Mouse (Mus musculus) embryonic facial prominence, embryonic 15.5 days (tissue): ENCODE data around the gene Gm20388. TPM values are rescaled to one million over a fixed set of nuclear protein-coding genes. Genes with fewer than 3 reads are reported as not detected.
"Not testable (repeated sequence)": the region's sequence is repeated elsewhere in the genome, so short reads cannot be mapped to it uniquely, and the experiment has no call there.

Source experiments
- ATAC-seq: fragments of 200-750 bp; cut with Nextera tagmentation; 2 replicates; pipeline ENCODE4 v1.8.0; 2017; ENCODE audit warnings: low read depth, moderate TSS enrichment; ENCODE audit not compliant: insufficient number of reproducible peaks, low FRiP score, low TSS enrichment
- H3K27ac ChIP-seq: fragments of 300-500 bp; sonication (generic); replicated peaks from 2 replicates; pipeline ENCODE4 v1.5.1; 2015; ENCODE audit warnings: mild to moderate bottlenecking, inconsistent platforms
- H3K27me3 ChIP-seq: fragments of 300-500 bp; sonication (generic); 2 replicates; pipeline ENCODE4 v1.6.1; 2015; ENCODE audit warnings: inconsistent platforms
- H3K36me3 ChIP-seq: fragments of 300-500 bp; sonication (generic); 2 replicates; pipeline ENCODE4 v1.6.1; 2015; ENCODE audit warnings: mild to moderate bottlenecking, inconsistent platforms
- H3K4me1 ChIP-seq: fragments of 300-500 bp; sonication (generic); 2 replicates; pipeline ENCODE4 v1.6.1; 2015; ENCODE audit warnings: inconsistent platforms
- H3K4me2 ChIP-seq: fragments of 300-500 bp; sonication (generic); replicated peaks from 2 replicates; pipeline ENCODE4 v1.6.1; 2015; ENCODE audit warnings: mild to moderate bottlenecking, inconsistent platforms
- H3K4me3 ChIP-seq: fragments of 300-500 bp; sonication (generic); replicated peaks from 2 replicates; pipeline ENCODE4 v1.5.1; 2015; ENCODE audit warnings: mild to moderate bottlenecking, inconsistent platforms
- H3K9ac ChIP-seq: fragments of 300-500 bp; sonication (generic); 2 replicates; pipeline ENCODE4 v1.6.1; 2015; ENCODE audit warnings: inconsistent platforms
- H3K9me3 ChIP-seq: fragments of 300-500 bp; sonication (generic); replicated peaks from 2 replicates; pipeline ENCODE4 v1.6.1; 2016; ENCODE audit warnings: inconsistent platforms
- WGBS: fragments of 180-500 bp; shearing (Covaris S2); methylation state at CpG from one replicate; pipeline ENCODE4 v1.1.7; 2015; 5-methylcytosine and 5-hydroxymethylcytosine counted together
- polyA plus RNA-seq: library from polyadenylated mRNA; unstranded; fragments of >200 nt; fragmentation: Nextera tagmentation; extraction: Ambion mirVana; gene quantifications from 2 replicates; pipeline ENCODE4 v1.2.1, GENCODE M21; 2015

Gene Gm20388
- polyA plus RNA-seq, 1 experiment from 2014 or later = 8.0 TPM

GRCm38 (mm10) chr8:123960056-123960455, 4049.4 kb downstream of the Gm20388 start:
- H3K9ac ChIP-seq = no peak overlapping the region
- no peaks in the 10 kb centered on the region for H3K9me3 ChIP-seq
- WGBS = 90% methylated on average over 9 of the region's 9 CpGs
- H3K27me3 ChIP-seq = no peaks in the 10 kb centered on the region
- H3K4me2 ChIP-seq = no peak overlapping the region
- no peak overlapping the region for H3K27ac ChIP-seq
- H3K36me3 ChIP-seq = peaks cover 44% of the 10 kb centered on the region
- H3K4me1 ChIP-seq = no peaks in the 10 kb centered on the region
- no peak for ATAC-seq
- H3K4me3 ChIP-seq = no peak overlapping the region

DNA sequence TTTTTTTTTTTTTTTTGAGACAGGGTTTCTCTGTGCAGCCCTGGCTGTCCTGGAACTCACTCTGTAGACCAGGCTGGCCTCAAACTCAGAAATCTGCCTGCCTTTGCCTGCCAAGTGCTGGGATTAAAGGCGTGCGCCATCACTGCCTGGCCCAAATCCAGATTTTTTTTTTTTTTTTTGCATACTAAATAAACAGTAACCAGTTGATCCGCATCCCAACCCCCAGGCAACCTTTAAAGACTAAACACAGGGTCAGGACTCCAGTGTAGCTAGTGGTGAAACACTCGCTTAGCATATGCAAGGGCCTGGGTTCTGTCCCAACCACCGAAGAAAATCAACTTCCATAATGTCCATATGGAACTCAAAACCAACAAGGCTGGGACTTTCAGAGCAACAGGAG, 4049.9 kb downstream of the Gm20388 start:
- H3K9ac ChIP-seq, H3K4me3 ChIP-seq, H3K4me2 ChIP-seq, H3K9me3 ChIP-seq, H3K27me3 ChIP-seq, H3K4me1 ChIP-seq, H3K27ac ChIP-seq, ATAC-seq: not testable (repeated sequence)
- H3K36me3 ChIP-seq = peaks cover 44% of the 10 kb centered on the region
- 58% methylated on average over 5 of the region's 5 CpGs for WGBS

DNA sequence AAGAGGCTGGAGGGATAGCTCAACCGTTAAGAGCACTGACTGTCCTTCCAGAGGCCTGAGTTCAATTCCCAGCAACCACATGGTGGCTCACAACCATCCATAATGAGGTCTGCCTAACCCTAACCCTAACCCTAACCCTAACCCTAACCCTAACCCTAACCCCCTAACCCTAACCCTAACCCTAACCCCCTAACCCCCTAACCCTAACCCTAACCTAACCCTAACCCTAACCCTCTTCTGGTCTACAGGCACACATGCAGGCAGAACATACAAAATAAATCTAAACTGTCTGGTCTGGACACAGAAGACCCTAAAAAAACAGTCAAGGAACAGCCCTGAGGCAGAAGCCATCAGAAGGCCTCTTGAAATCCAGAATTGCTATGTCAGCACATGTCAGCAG, 4050.7 kb downstream of the Gm20388 start:
- WGBS = 83% methylated on average over 1 of the region's 1 CpGs
- H3K4me2 ChIP-seq = no peak overlapping the region
- H3K9ac ChIP-seq = no peak overlapping the region
- H3K27me3 ChIP-seq = no peaks in the 10 kb centered on the region
- H3K9me3 ChIP-seq = no peaks in the 10 kb centered on the region
- no peaks in the 10 kb centered on the region for H3K4me1 ChIP-seq
- H3K36me3 ChIP-seq = peaks cover 48% of the 10 kb centered on the region
- H3K4me3 ChIP-seq = no peak overlapping the region
- no peak for ATAC-seq
- no peak overlapping the region for H3K27ac ChIP-seq

- Histone ChIP-seq H3K9me3 (no peaks in the 10 kb centered on the region), H3K9ac (no peak overlapping the region), H3K27me3 (no peaks in the 10 kb centered on the region), H3K4me1 (no peaks in the 10 kb centered on the region), H3K4me2 (no peak overlapping the region), H3K27ac (no peak overlapping the region), H3K4me3 (no peak overlapping the region), H3K36me3 (peaks cover 34% of the 10 kb centered on the region)
- no peak for ATAC-seq
- WGBS = 50% methylated on average over 2 of the region's 2 CpGs
These were observed 4056.3 kb downstream of the Gm20388 start for GRCm38 (mm10) chr8:123966896-123967295.

GRCm38 (mm10) chr8:123973495-123973894, 4062.9 kb downstream of the Gm20388 start:
- Histone ChIP-seq H3K27ac (no peak overlapping the region), H3K27me3 (no peaks in the 10 kb centered on the region), H3K9me3 (no peaks in the 10 kb centered on the region), H3K4me3 (no peak overlapping the region), H3K36me3 (peaks cover 3% of the 10 kb centered on the region; the same call in 1 of the 2 replicates), H3K4me2 (no peak overlapping the region), H3K9ac (no peak overlapping the region), H3K4me1 (no peaks in the 10 kb centered on the region)
- WGBS = 86% methylated on average over 1 of the region's 1 CpGs
- ATAC-seq = no peak

DNA sequence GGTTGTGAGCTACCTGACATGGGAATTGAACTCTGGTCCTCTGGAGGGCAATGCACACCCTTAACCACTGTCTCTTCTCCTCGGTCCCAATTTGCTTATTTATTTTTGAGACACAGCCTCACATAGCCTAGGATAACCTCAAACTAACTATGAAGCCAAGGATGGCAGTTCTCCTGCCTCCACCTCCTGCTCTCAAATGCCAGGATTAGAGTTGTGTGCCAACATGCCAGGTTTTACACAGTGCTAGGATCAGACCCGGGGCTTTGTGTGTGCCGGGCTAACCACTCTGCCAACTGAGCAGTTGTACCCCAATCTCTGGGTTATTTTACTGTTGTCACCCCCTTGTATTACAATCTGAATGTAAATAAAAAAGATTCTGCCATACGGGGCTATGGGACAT, 4066.9 kb downstream of the Gm20388 start:
- H3K27ac ChIP-seq = no peak overlapping the region
- no peak overlapping the region for H3K4me3 ChIP-seq
- no peaks in the 10 kb centered on the region for H3K27me3 ChIP-seq
- no peak overlapping the region for H3K4me2 ChIP-seq
- no peaks in the 10 kb centered on the region for H3K36me3 ChIP-seq
- ATAC-seq = no peak
- H3K4me1 ChIP-seq = peaks cover 10% of the 10 kb centered on the region
- H3K9me3 ChIP-seq = no peaks in the 10 kb centered on the region
- H3K9ac ChIP-seq = no peak overlapping the region
- WGBS = 80% methylated on average over 4 of the region's 4 CpGs

GRCm38 (mm10) chr8:123978166-123978838, 4067.7 kb downstream of the Gm20388 start:
- 54% methylated on average over 14 of the region's 14 CpGs for WGBS
- H3K4me3 ChIP-seq = no peak overlapping the region
- no peak overlapping the region for H3K4me2 ChIP-seq
- no peak overlapping the region for H3K9ac ChIP-seq
- H3K27me3 ChIP-seq = no peaks in the 10 kb centered on the region
- H3K36me3 ChIP-seq = no peaks in the 10 kb centered on the region
- no peaks in the 10 kb centered on the region for H3K9me3 ChIP-seq
- ATAC-seq = no peak
- 0 out of 2 replicates have a peak overlapping the region, but pooled peaks have one; percentile 22 for H3K27ac ChIP-seq
- peaks cover 12% of the 10 kb centered on the region for H3K4me1 ChIP-seq

DNA sequence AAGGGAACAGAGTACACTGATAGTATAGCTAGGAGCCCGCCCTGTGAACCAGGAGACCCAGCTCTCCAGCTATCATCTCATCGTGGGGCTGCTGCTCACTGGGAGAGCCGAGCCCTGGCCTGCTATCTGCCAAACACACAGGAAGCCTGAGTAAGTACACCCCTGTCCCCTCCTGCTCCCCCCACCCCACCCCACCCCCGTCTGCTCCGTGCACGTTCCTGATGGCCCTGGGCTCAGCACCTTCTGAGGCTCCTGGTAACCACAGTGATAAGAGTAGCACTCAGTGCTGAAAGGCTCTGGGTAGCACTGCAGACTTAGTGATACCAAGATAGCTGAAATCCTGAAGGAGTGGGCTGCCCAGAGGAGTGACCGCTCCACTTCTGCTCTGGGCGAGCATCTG, 4068.3 kb downstream of the Gm20388 start:
- peaks cover 17% of the 10 kb centered on the region for H3K4me1 ChIP-seq
- H3K4me3 ChIP-seq = no peak overlapping the region
- no peaks in the 10 kb centered on the region for H3K9me3 ChIP-seq
- no peak overlapping the region for H3K9ac ChIP-seq
- no peaks in the 10 kb centered on the region for H3K36me3 ChIP-seq
- no peak overlapping the region for H3K4me2 ChIP-seq
- H3K27ac ChIP-seq = no peak overlapping the region
- 69% methylated on average over 8 of the region's 8 CpGs for WGBS
- no peak for ATAC-seq
- H3K27me3 ChIP-seq = no peaks in the 10 kb centered on the region

- Histone ChIP-seq H3K27ac (no peak overlapping the region), H3K4me1 (peaks cover 17% of the 10 kb centered on the region), H3K9ac (no peak overlapping the region), H3K27me3 (no peaks in the 10 kb centered on the region), H3K36me3 (no peaks in the 10 kb centered on the region), H3K9me3 (no peaks in the 10 kb centered on the region), H3K4me3 (no peak overlapping the region), H3K4me2 (no peak overlapping the region)
- 54% methylated on average over 4 of the region's 4 CpGs for WGBS
- ATAC-seq = no peak
These were observed 4069.6 kb downstream of the Gm20388 start for GRCm38 (mm10) chr8:123980239-123980638.

DNA sequence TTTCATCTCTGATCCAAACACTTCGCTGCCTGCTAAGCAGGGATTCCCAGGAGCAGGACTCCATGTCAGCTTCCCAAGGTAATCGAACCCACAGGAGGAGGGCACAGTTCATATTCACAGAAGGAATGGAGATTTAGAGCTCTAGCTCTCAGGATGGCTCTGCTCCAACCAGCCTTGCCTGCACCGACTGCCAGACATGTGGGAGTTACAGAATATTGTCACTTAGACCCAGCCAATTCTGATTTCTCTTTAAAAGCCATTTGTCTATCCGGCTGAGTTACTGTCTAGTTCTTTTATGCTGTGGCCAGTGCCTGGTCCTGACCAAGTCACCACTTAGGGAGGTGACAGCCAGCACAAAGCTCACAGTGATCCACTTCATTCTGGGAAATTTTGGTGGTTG, 4071.0 kb downstream of the Gm20388 start:
- Histone ChIP-seq H3K27me3 (no peaks in the 10 kb centered on the region), H3K9me3 (no peaks in the 10 kb centered on the region), H3K36me3 (no peaks in the 10 kb centered on the region), H3K9ac (no peak overlapping the region), H3K4me2 (peak overlapping the region; percentile 91), H3K27ac (no peak overlapping the region), H3K4me1 (peaks cover 17% of the 10 kb centered on the region), H3K4me3 (peak overlapping the region; percentile 76)
- 32% methylated on average over 4 of the region's 4 CpGs for WGBS
- no peak for ATAC-seq

- peaks cover 17% of the 10 kb centered on the region for H3K4me1 ChIP-seq
- no peaks in the 10 kb centered on the region for H3K36me3 ChIP-seq
- peak overlapping the region; percentile 47 for H3K9ac ChIP-seq
- H3K4me2 ChIP-seq = peak overlapping the region; percentile 91
- peak overlapping the region; percentile 76 for H3K4me3 ChIP-seq
- under 1% methylated on average over 48 of the region's 48 CpGs for WGBS
- no peaks in the 10 kb centered on the region for H3K9me3 ChIP-seq
- H3K27ac ChIP-seq = peak overlapping the region; percentile 65
- no peaks in the 10 kb centered on the region for H3K27me3 ChIP-seq
- ATAC-seq = peak; percentile 51
These were observed 4071.7 kb downstream of the Gm20388 start for GRCm38 (mm10) chr8:123982291-123982793.
